Mouse (Mus musculus): Measurements from ENCODE around the gene Magee2.
"Not testable (repeated sequence)": the region's sequence is repeated elsewhere in the genome, so short reads cannot be mapped to it uniquely, and the experiment has no call there.

The Magee2 gene

DNA sequence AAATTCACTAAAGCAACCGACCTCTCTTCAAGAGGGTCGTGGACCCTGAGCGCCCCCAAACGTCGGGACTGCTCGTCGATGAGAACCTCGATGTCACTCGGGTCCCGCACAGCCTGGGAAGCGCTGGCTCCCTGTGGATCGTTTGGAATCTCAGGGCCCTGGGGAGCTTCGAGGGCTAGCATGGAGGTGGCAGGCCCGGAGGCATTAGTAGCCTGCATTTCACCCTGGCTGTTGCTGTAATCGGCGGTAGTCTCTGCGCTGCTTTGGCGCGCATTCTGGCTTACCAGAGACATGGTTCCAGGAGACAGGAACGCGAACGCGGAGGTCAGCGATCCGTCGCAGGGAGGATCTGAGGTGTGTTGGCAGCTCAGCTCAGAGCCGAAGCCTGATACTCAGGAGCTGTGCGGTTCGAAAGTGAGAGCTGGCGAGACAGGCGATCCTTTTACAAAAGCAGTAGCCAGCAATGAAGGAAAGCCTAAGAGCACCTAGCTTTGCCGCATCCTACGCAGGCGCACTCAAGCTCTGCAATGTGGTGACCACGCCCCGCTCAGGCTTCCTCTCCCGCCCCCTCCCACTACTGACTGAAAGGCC lies at the start of gene Magee2:
TSS of gene Magee2 (minus strand) at position 517 of the 591 bp plus-strand sequence.
- no peak for DNase-seq (ENCODE audit: low read depth)

DNA sequence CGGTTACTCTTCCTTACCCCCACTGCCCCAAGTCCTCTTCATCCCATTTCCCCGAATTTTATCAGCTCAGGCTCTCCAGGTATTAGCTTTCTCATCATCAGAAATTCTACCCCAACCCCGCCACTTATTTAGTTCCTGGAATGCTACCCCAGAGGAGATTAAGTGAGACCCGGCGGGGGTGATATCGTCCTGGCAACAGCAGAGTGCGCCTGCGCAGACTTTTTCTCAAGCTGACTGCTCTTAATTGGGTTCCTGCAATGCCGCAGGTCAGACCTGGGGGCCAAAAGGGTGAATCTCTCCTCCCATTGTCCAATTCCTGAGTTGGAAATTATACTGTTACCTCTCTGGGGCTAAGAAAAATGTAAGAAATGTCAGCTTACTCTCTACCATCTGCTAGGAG lies 3.5 kb downstream of the Magee2 start:
- no peak for DNase-seq (ENCODE audit: low read depth)

DNA sequence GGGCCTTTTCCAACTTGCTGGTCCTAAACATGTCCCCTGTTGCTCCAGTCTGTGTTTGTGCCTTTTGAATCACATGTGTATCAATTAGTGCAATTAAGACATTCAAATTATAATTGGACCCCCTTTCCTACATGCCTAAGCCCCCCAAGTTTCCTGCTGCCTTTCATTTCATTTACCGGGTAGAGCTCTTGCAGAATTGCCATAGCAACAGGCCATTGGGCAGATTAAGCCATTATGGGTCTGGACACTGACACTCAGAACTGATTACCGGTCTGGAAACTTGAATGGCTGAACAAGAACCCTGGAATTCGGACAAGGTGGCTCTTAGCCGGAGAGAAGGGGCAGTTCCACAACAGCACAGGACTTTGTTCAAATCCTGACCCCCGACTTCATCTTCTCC lies 39.5 kb downstream of the Magee2 start:
- not testable (repeated sequence) for DNase-seq (ENCODE audit: low read depth)

DNA sequence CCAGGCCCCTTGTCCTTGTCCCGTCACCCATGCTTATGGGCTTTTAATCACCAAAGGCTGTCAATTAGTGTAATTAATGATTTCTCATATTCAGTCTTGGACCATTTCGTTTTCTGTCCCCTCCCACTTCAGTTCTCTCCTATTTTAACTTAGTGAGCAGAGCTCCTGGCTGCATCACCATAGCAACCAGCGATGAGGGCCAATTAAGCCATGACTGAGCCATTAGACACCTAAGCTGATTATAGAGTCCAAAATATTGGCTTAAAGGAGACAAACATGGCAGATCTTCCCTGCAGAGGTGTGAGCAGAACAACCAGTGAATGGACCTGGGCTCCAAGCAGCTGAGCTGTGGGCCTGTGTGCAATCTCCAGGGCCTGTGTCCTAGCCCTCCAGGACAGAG lies 40.1 kb downstream of the Magee2 start:
- DNase-seq (ENCODE audit: low read depth) = not testable (repeated sequence)

DNA sequence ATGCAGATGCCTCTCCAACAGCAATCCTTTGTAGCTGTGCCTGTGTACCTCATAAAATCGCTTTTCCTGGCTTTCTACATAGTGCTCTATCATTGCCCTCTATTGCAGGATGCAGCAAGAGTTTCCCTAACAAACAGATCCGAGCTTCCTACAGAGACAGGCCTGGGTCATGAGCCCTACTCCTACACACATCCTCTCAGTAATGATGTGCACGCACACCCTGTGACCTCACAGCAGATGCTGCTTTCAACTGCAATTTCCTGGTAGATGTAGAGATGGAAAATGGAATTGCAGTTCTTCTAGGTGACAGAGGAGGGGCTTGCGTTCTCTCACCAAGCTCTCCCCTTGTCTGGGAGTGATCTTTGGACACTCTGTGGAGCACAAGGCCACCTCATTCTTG lies 43.4 kb downstream of the Magee2 start:
- DNase-seq (ENCODE audit: low read depth) = not testable (repeated sequence)
